Mouse (Mus musculus): Measurements from ENCODE around the gene Thsd7a.

DNA sequence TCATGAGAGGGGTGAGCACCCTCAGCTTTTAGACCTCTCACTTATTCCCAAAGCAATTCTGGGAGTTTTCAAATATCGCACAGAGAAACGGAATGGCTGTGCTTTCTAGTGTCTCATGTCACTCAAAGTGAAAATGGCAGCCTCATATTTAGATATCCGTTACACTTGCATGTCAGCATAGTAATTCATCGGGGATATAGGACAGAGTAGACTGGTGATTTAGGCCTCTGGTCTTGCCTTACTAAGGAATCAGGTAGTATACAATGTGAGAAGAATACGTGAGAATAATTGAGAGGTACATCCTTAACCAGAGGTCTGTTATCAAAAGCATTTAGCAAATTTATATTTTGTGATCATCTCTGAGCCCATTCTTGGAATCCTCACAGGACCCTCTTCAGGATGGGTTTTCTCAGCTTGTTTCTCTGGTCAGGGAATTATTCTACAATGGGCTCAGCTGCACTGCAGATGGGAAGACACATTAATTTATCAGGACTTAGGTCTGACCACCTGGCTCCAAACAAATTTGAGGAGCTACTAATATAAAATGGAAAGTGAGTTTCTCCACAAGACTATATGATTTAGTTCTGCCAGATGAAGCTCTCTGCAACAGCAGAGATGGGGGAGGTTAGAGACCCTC is 267.6 kb downstream of the Thsd7a start:
- TF ChIP-seq POLR2A (IDR thresholded peaks at IDR 0.05; ENCODE audit: low read depth, low read length) (no peak), CTCF (conservative IDR thresholded peaks at IDR 0.05 in 1 of 2, IDR thresholded peaks at IDR 0.05 in 1 of 2; ENCODE audit: low read depth in 2 of 2, low read length in 2 of 2) (no peak), MAFK (IDR thresholded peaks at IDR 0.05; ENCODE audit: insufficient replicate concordance, low read length) (no peak), TBP (conservative IDR thresholded peaks at IDR 0.05; ENCODE audit: low read depth, low read length) (no peak), ETS1 (conservative IDR thresholded peaks at IDR 0.05; ENCODE audit: low read depth, low read length) (no peak), ZNF384 (IDR thresholded peaks at IDR 0.05; ENCODE audit: low read depth, low read length) (no peak), ZC3H11A (IDR thresholded peaks at IDR 0.05; ENCODE audit: low read depth, low read length) (no peak), MAX (IDR thresholded peaks at IDR 0.05; ENCODE audit: low read length) (no peak), NRF1 (IDR thresholded peaks at IDR 0.05; ENCODE audit: low read depth, low read length) (no peak), JUND (conservative IDR thresholded peaks at IDR 0.05; ENCODE audit: low read depth, low read length) (no peak), ZMIZ1 (IDR thresholded peaks at IDR 0.05; ENCODE audit: low read depth, low read length) (no peak), USF1 (IDR thresholded peaks at IDR 0.05; ENCODE audit: low read depth, low read length) (no peak), CHD2 (IDR thresholded peaks at IDR 0.05; ENCODE audit: low read length) (no peak)
